Mouse (Mus musculus): ENCODE measurements around the gene Defb5. TPM values are rescaled to one million over a fixed set of nuclear protein-coding genes. Genes with fewer than 3 reads are reported as not detected.
"Not testable (repeated sequence)": the region's sequence is repeated elsewhere in the genome, so short reads cannot be mapped to it uniquely, and the experiment has no call there.

Defb5 gene
- not detected for total RNA-seq (2022)

DNA sequence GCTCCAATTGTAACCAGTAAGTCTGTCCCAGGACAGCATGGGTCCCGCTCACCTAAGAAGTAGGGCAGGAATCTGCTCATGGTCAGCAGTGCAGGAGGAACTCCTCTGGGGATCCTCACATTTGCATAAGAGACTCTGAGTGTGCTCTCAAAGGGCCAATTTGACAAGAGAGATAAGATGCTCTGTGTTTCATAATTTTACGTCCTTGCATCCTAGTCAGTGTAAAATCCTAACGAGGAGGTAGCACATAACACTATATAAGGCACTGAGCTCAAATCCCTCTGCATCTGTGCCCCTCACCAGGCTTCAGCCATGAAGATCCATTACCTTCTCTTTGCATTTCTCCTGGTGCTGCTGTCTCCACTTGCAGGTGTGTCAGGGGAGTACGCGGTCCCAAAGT lies at the start of gene Defb5:
Gene Defb5, plus strand, starts transcription at position 301 of the 400 bp plus-strand sequence.
- no peak for DNase-seq (ENCODE audit: low spot score in 2 of 2)

DNA sequence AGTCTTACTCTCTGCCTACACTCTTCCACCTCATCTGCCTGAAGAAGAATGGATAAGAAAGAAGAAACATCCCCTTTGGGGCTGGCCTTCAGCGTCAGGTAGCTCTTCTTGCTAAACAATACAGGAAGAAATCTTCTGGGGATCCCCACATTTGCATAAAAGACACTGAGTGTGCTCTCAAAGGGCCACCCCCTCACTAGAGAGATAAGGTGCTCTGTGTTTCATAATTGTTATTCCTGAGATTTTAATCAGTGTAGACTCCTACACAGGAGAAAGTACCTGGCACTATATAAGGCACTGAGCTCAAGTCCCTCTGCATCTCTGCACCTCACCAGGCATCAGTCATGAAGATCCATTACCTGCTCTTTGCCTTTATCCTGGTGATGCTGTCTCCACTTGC lies 22.2 kb upstream of the Defb5 start, which contains the start of gene Defb6:
Gene Defb6, plus strand, starts transcription at position 318 of the 400 bp plus-strand sequence.
- DNase-seq (ENCODE audit: low spot score in 2 of 2) = no peak

- DNase-seq (ENCODE audit: low spot score in 2 of 2) = no peak
Measured at GRCm38 (mm10) chr8:19238101-19238500, 9.3 kb upstream of the Defb5 start.

DNA sequence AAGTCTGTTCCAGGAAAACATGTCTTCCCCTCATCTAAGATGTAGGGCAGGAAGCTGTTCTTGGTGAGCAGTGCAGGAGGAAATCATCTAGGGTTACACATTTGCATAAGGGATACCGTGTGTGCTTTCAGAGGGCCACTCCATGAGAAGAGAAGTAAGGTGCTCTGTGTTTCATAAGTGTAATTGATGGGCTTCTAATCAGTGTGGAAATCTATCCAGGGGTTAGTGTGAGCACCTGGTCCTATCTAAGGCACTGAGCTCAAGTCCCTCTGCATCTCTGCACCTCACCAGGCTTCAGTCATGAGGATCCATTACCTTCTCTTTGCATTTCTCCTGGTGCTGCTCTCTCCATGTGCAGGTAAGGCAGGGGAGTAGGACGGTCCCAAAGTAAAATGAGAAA lies 7.8 kb upstream of the Defb5 start, which contains the start of gene Defb46:
Gene Defb46, plus strand, starts transcription at position 301 of the 400 bp plus-strand sequence.
- DNase-seq (ENCODE audit: low spot score in 2 of 2) = no peak

DNA sequence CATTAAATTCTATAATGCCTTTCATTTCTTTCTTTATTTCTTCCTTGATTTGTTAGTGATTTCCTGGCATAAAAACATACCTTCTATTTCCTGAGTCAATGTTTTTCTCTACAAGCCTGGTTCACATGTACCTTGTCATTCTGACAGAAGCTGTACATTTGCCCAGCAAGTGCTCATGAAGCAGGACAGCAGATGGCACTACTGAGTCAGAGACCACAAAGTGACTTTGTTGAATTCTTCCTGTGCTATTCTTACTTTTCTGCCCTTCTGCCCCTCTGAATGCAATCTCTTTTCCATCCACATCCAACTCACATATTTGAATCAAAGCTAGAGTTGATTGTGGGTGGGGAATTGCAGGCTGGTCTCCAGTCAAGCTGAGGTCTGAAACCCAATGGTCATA lies 10.8 kb downstream of the Defb5 start:
- no peak for DNase-seq (ENCODE audit: low spot score in 2 of 2)

- no peak for DNase-seq (ENCODE audit: low spot score in 2 of 2)
Measured at GRCm38 (mm10) chr8:19259667-19260066, 12.3 kb downstream of the Defb5 start.

DNA sequence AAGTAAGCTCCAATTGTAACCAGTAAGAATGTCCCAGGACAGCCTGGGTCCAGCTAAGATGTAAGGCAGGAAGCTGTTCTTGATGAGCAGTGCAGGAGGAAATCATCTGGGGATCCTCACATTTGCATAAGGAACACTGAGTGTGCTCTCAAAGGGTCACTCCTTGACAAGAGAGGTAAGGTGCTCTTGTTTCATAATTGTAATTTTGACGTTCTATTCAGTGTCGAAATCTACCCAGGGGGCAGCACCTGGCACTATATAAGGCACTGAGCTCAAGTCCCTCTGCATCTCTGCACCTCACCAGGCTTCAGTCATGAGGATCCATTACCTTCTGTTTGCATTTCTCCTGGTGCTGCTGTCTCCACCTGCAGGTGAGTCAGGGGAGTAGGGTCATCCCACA lies 45.7 kb downstream of the Defb5 start, which contains the start of gene Defb3:
Gene Defb3, plus strand, starts transcription at position 301 of the 400 bp plus-strand sequence.
- not testable (repeated sequence) for DNase-seq (ENCODE audit: low spot score in 2 of 2)

DNA sequence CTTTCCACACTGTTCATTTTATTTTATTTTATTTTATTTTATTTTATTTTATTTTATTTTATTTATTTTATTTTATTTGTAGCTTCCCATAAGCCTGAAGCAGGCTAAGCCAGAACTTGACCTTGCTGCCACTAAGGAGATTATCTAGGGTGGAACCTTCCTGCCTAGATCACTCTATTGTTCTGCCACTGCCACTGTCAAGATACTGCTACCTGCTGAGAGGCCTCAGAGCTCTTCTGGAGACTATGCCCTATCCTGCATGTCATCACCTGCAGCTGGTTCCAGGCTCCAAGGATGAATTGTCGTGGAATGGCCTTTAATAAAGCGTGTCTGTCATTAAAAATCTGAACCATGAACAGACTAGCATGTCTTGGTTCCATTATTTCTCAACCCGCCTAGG lies 51.0 kb downstream of the Defb5 start:
- not testable (repeated sequence) for DNase-seq (ENCODE audit: low spot score in 2 of 2)

Other genes starting within 250 kb of the Defb5 start
- not detected for gene Defb38, start 221.0 kb upstream of the Defb5 start, total RNA-seq (2022)
- not detected for gene Defb39, start 182.8 kb upstream of the Defb5 start, total RNA-seq (2022)
- gene Defb12, start 132.7 kb upstream of the Defb5 start, total RNA-seq (2022) = not detected
- not detected for gene Defb34, start 123.8 kb upstream of the Defb5 start, total RNA-seq (2022)
- not detected for gene Gm45826, start 106.8 kb upstream of the Defb5 start, total RNA-seq (2022)
- gene Defb14, start 53.2 kb upstream of the Defb5 start, total RNA-seq (2022) = not detected
- gene Defb4, start 48.9 kb upstream of the Defb5 start, total RNA-seq (2022) = not detected
- gene Defb6, start 22.1 kb upstream of the Defb5 start, total RNA-seq (2022) = not detected
- not detected for gene Defb46, start 7.7 kb upstream of the Defb5 start, total RNA-seq (2022)
- not detected for gene Defb3, start 45.8 kb downstream of the Defb5 start, total RNA-seq (2022)
- gene Defb8, start 200.0 kb downstream of the Defb5 start, total RNA-seq (2022) = not detected
- gene Defb7, start 247.5 kb downstream of the Defb5 start, total RNA-seq (2022) = not detected

Data from layer of hippocampus, adult 8-10 months (tissue).